Mouse (Mus musculus): ENCODE measurements around the gene Gm17018.

DNA sequence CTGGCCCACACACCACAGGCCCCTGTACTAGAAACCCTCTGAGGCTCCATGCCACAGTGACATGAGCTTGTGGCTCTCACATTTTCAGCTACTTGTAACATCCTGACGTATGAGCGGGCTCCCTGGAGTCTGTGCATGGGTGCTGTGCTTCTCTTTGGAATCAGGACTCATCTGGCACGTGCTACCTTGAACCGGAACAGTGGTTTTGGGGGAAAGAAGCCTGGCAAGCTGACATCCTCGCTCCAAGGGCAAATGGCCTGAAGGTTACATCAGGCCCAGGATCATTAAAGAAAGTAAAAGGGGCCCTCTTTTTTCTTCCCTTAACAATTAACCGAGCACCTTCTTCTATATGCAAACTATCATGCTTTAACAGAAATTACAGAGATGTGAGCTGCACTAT is 22.7 kb downstream of the Gm17018 start:
- TF ChIP-seq POLR2A (IDR thresholded peaks at IDR 0.05; ENCODE audit: insufficient read depth, low read length), result no peak
- no peak for TF ChIP-seq CTCF (IDR thresholded peaks at IDR 0.05; ENCODE audit: low read depth, low read length)
- TF ChIP-seq EP300 (IDR thresholded peaks at IDR 0.05; ENCODE audit: insufficient read depth, low read depth, low read length), result no peak
